Mouse (Mus musculus): ENCODE results near the gene Gm525. TPM values are rescaled to one million over a fixed set of nuclear protein-coding genes. Genes with fewer than 3 reads are reported as not detected.
"Not testable (repeated sequence)": the region's sequence is repeated elsewhere in the genome, so short reads cannot be mapped to it uniquely, and the experiment has no call there.

Gene Gm525
- polyA plus RNA-seq, 1 experiment from 2014 or later: not detected

DNA sequence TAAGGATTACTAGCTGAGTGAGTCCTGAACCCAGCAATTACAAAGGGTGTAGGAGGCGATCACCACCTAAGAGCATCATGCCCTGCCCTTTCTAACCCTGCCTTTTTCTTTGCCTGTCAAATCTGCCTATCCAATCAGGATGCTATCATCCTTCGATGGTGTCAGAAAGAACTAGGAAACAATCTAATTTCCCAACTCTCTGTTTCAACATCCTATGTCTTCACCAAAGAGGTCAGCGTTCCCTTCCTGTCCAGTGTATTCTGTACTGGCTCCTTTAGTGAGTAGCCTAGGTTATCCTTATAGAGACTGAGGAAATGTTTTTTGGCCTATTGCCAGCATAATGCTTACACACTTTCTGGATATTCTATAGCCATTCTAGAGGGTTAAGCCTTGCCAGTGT, 38.1 kb upstream of the Gm525 start:
- 81% methylated on average over 3 of the region's 3 CpGs for WGBS
- no peaks in the 10 kb centered on the region for H3K9me3 ChIP-seq (ENCODE audit: control insufficient read depth, low read length)
- H3K9ac ChIP-seq (ENCODE audit: low read depth, low read length): no peak overlapping the region
- H3K4me3 ChIP-seq (ENCODE audit: low read length): no peak overlapping the region
- H3K4me2 ChIP-seq (ENCODE audit: low read length): no peak overlapping the region
- H3K27me3 ChIP-seq (replicated peaks; ENCODE audit: control insufficient read depth, insufficient read depth, low read length): no peaks in the 10 kb centered on the region
- H3K36me3 ChIP-seq (ENCODE audit: control insufficient read depth, insufficient read depth, low read length): peaks cover 14% of the 10 kb centered on the region
- no peak overlapping the region for H3K27ac ChIP-seq (ENCODE audit: low read depth, low read length)
- no peak for ATAC-seq
- H3K4me1 ChIP-seq (ENCODE audit: control insufficient read depth, insufficient read depth, low read depth, low read length): no peaks in the 10 kb centered on the region

DNA sequence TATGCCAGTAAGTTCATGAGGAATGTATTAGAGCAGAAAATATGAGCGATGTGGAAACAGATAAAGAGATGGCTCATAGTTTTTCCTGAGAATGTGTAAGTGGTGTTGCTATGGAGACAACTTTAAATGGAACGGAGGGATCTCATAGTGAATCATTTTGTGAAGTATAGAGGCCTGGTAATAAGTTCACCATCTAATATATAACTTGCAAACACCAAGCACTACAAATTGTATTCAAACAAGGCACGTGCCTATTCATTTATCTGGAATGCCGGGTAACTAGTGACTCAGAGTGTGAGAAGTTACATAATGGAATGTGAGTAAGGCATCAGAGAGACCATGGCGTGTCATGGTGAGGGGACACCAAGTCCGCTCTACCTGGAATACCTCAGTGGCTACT, 35.1 kb upstream of the Gm525 start:
- H3K36me3 ChIP-seq (ENCODE audit: control insufficient read depth, insufficient read depth, low read length): peaks cover 27% of the 10 kb centered on the region
- H3K4me3 ChIP-seq (ENCODE audit: low read length): no peak overlapping the region
- WGBS: 86% methylated on average over 6 of the region's 6 CpGs
- no peaks in the 10 kb centered on the region for H3K9me3 ChIP-seq (ENCODE audit: control insufficient read depth, low read length)
- H3K4me1 ChIP-seq (ENCODE audit: control insufficient read depth, insufficient read depth, low read depth, low read length): no peaks in the 10 kb centered on the region
- H3K9ac ChIP-seq (ENCODE audit: low read depth, low read length): no peak overlapping the region
- H3K27me3 ChIP-seq (replicated peaks; ENCODE audit: control insufficient read depth, insufficient read depth, low read length): no peaks in the 10 kb centered on the region
- H3K27ac ChIP-seq (ENCODE audit: low read depth, low read length): no peak overlapping the region
- ATAC-seq: no peak
- H3K4me2 ChIP-seq (ENCODE audit: low read length): no peak overlapping the region

DNA sequence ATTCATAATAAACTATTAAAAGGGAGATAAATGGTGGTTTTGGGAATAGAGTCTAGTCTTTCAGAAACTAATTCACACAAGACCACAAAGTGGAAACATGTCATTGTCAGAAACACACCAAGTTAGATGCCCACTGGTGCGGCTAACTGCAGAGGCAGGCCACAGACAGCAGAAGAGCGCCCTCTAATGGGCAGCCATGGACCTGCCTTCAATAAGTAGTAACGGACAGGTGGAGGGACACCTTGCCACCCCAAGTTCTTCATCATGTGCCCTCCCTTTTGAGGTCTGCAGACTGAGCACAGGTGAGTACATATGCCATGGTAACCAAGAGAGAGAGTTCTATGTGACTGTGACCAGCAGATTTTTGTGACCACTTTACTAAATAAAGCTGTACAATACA, 34.3 kb upstream of the Gm525 start:
- no peaks in the 10 kb centered on the region for H3K27me3 ChIP-seq (replicated peaks; ENCODE audit: control insufficient read depth, insufficient read depth, low read length)
- H3K27ac ChIP-seq (ENCODE audit: low read depth, low read length): no peak overlapping the region
- H3K4me2 ChIP-seq (ENCODE audit: low read length): no peak overlapping the region
- H3K4me3 ChIP-seq (ENCODE audit: low read length): no peak overlapping the region
- H3K4me1 ChIP-seq (ENCODE audit: control insufficient read depth, insufficient read depth, low read depth, low read length): no peaks in the 10 kb centered on the region
- no peak overlapping the region for H3K9ac ChIP-seq (ENCODE audit: low read depth, low read length)
- 25% methylated on average over 3 of the region's 3 CpGs for WGBS
- H3K9me3 ChIP-seq (ENCODE audit: control insufficient read depth, low read length): no peaks in the 10 kb centered on the region
- peaks cover 26% of the 10 kb centered on the region for H3K36me3 ChIP-seq (ENCODE audit: control insufficient read depth, insufficient read depth, low read length)
- no peak for ATAC-seq

DNA sequence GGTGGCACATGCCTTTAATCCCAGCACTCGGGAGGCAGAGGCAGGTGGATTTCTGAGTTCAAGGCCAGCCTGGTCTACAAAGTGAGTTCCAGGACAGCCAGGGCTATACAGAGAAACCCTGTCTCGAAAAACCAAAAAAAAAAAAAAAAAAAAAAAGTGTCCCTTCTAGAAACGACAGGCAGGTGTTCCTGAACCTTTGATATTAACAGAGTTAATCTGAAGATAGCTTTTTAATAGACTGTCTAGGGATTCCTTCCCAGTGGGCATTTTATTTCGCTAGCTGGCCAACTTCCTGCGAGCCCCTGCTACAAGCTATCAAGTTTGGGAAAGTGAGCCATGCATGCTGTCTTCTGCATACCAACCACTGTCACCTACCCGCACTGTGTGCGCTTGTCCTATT, 32.6 kb upstream of the Gm525 start:
- not testable (repeated sequence) for H3K4me3 ChIP-seq (ENCODE audit: low read length); H3K27ac ChIP-seq (ENCODE audit: low read depth, low read length); H3K27me3 ChIP-seq (replicated peaks; ENCODE audit: control insufficient read depth, insufficient read depth, low read length); H3K4me1 ChIP-seq (ENCODE audit: control insufficient read depth, insufficient read depth, low read depth, low read length); H3K9me3 ChIP-seq (ENCODE audit: control insufficient read depth, low read length); ATAC-seq; H3K9ac ChIP-seq (ENCODE audit: low read depth, low read length); H3K4me2 ChIP-seq (ENCODE audit: low read length)
- H3K36me3 ChIP-seq (ENCODE audit: control insufficient read depth, insufficient read depth, low read length): peaks cover 42% of the 10 kb centered on the region
- WGBS: 93% methylated on average over 6 of the region's 7 CpGs

DNA sequence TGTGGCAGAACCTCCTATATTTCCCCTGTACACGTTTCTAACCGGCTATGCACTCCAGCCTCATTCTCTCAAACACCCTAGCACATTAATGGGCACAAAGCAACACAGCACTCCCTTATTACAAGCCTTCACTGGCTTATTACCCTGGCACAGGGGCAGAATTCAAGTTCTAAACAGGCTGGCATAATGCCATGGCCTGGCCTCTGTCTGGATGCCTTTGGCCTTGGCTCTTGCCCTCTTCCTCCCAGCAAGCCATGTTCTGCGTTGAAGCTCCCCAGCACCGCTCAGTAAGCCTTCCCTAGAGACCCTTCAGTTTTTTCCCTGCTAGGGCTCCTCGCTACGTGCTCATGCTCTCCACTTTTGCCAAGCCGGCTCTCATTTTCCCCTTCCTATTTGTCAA, 30.6 kb upstream of the Gm525 start:
- H3K27ac ChIP-seq (ENCODE audit: low read depth, low read length): no peak overlapping the region
- peaks cover 2% of the 10 kb centered on the region; the same call in 1 of the 2 replicates for H3K9me3 ChIP-seq (ENCODE audit: control insufficient read depth, low read length)
- H3K27me3 ChIP-seq (replicated peaks; ENCODE audit: control insufficient read depth, insufficient read depth, low read length): no peaks in the 10 kb centered on the region
- H3K9ac ChIP-seq (ENCODE audit: low read depth, low read length): no peak overlapping the region
- ATAC-seq: no peak
- no peak overlapping the region for H3K4me2 ChIP-seq (ENCODE audit: low read length)
- WGBS: 85% methylated on average over 7 of the region's 7 CpGs
- no peak overlapping the region for H3K4me3 ChIP-seq (ENCODE audit: low read length)
- H3K36me3 ChIP-seq (ENCODE audit: control insufficient read depth, insufficient read depth, low read length): peaks cover 49% of the 10 kb centered on the region
- H3K4me1 ChIP-seq (ENCODE audit: control insufficient read depth, insufficient read depth, low read depth, low read length): no peaks in the 10 kb centered on the region

DNA sequence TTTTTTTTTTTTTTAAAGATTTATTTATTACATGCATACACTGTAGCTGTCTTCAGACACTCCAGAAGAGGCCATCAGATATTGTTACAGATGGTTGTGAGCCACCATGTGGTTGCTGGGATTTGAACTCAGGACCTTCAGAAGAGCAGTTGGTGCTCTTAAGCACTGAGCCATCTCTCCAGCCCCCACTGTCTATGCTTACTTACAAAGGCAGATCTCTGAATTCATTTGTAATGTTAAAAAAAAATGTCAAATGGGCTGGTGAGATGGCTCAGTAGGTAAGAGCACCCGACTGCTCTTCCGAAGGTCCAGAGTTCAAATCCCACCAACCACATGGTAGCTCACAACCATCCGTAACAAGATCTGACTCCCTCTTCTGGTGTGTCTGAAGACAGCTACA, 28.1 kb upstream of the Gm525 start:
- ATAC-seq; H3K4me3 ChIP-seq (ENCODE audit: low read length); H3K9me3 ChIP-seq (ENCODE audit: control insufficient read depth, low read length); H3K27ac ChIP-seq (ENCODE audit: low read depth, low read length); H3K4me1 ChIP-seq (ENCODE audit: control insufficient read depth, insufficient read depth, low read depth, low read length); H3K27me3 ChIP-seq (replicated peaks; ENCODE audit: control insufficient read depth, insufficient read depth, low read length); H3K4me2 ChIP-seq (ENCODE audit: low read length); H3K9ac ChIP-seq (ENCODE audit: low read depth, low read length): not testable (repeated sequence)
- peaks cover 44% of the 10 kb centered on the region for H3K36me3 ChIP-seq (ENCODE audit: control insufficient read depth, insufficient read depth, low read length)
- 98% methylated on average over 3 of the region's 3 CpGs for WGBS

DNA sequence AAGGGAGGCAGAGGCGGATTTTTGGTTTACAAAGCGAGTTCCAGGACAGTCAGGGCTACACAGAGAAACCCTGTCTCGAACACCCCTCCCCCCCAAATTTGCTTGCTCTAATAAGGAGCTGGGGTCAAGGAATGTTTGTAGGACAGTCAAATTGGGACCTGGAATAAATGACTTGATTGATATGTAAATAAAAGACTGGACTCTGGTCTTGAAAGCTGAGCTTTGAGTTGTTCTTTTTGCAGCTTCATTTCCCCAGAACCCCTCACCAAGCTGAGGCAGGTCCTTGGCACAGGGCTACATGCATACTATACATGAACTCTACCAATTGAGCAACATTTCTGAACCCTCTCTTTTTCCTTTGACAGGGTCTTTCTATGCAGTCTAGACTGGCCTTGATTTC, 27.6 kb upstream of the Gm525 start:
- no peak for ATAC-seq
- Histone ChIP-seq H3K4me1 (ENCODE audit: control insufficient read depth, insufficient read depth, low read depth, low read length) (no peaks in the 10 kb centered on the region), H3K36me3 (ENCODE audit: control insufficient read depth, insufficient read depth, low read length) (peaks cover 44% of the 10 kb centered on the region), H3K9ac (ENCODE audit: low read depth, low read length) (no peak overlapping the region), H3K4me3 (ENCODE audit: low read length) (no peak overlapping the region), H3K27me3 (replicated peaks; ENCODE audit: control insufficient read depth, insufficient read depth, low read length) (no peaks in the 10 kb centered on the region), H3K9me3 (ENCODE audit: control insufficient read depth, low read length) (peaks cover 2% of the 10 kb centered on the region; the same call in 1 of the 2 replicates), H3K27ac (ENCODE audit: low read depth, low read length) (no peak overlapping the region), H3K4me2 (ENCODE audit: low read length) (no peak overlapping the region)
- WGBS: 91% methylated on average over 3 of the region's 3 CpGs

DNA sequence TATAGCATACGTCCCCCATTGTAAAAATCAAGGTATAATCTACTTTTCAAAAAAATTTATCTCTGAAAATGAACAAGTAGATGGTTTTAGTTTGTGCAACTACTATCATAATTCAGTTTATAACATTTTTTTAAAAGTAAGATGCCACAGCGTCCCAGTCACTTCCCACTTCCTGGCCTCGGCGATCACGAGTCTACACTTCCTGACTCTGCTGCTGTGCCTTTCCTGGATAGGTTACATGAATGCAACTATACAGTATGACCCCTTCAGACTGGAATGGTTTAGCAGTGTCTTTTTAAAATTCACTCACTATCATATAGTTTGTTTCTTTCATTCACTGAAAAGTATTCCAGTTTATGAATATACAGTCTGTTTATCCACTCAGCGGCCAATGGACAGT, 21.9 kb upstream of the Gm525 start:
- Histone ChIP-seq H3K4me3 (ENCODE audit: low read length) (no peak overlapping the region), H3K27ac (ENCODE audit: low read depth, low read length) (no peak overlapping the region), H3K9me3 (ENCODE audit: control insufficient read depth, low read length) (no peaks in the 10 kb centered on the region), H3K36me3 (ENCODE audit: control insufficient read depth, insufficient read depth, low read length) (peaks cover 27% of the 10 kb centered on the region), H3K4me1 (ENCODE audit: control insufficient read depth, insufficient read depth, low read depth, low read length) (no peaks in the 10 kb centered on the region; the same call in 1 of the 2 replicates), H3K27me3 (replicated peaks; ENCODE audit: control insufficient read depth, insufficient read depth, low read length) (no peaks in the 10 kb centered on the region), H3K9ac (ENCODE audit: low read depth, low read length) (no peak overlapping the region), H3K4me2 (ENCODE audit: low read length) (no peak overlapping the region)
- no peak for ATAC-seq
- 93% methylated on average over 6 of the region's 6 CpGs for WGBS

DNA sequence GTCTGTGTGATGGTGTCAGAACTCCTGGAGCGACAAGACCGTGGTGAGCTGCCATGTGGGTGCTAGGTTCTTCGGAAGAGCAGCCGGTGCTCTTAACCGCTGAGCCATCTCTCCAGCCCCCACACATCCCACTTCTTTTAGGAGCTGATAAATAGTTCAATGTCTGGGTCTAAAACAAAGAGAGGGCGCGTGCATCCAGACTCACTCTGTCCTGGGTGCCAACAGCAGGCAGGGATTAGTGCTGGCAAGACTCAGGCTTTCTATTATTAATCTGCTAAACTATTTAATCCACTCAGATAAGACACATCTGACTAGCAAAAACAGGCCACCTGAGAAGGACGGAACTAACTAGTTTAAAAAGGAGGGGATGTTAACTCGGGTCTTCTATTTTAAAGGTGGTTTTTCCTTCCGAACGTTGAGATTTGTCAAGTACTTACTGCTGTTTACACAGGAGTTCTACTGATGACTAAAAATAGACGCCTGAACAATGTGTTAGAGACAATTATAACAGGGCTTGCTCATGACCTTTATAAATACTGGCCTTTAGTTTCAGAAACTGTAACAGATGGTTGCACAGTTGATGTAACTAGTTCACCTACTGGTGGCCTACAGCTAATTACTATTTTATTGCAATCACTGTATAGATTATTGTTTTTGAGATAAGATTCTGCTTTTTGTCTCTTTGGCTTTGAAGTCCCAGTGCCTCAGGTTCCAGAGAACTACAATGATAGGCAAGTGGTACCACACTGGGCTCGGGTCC, 17.5 kb upstream of the Gm525 start:
- no peaks in the 10 kb centered on the region for H3K27me3 ChIP-seq (replicated peaks; ENCODE audit: control insufficient read depth, insufficient read depth, low read length)
- no peak overlapping the region for H3K27ac ChIP-seq (ENCODE audit: low read depth, low read length)
- no peak for ATAC-seq
- 83% methylated on average over 13 of the region's 13 CpGs for WGBS
- H3K4me1 ChIP-seq (ENCODE audit: control insufficient read depth, insufficient read depth, low read depth, low read length): peaks cover 19% of the 10 kb centered on the region
- no peaks in the 10 kb centered on the region for H3K9me3 ChIP-seq (ENCODE audit: control insufficient read depth, low read length)
- H3K36me3 ChIP-seq (ENCODE audit: control insufficient read depth, insufficient read depth, low read length): peaks cover 14% of the 10 kb centered on the region
- no peak overlapping the region for H3K9ac ChIP-seq (ENCODE audit: low read depth, low read length)
- H3K4me2 ChIP-seq (ENCODE audit: low read length): no peak overlapping the region
- no peak overlapping the region for H3K4me3 ChIP-seq (ENCODE audit: low read length)

Measured in hindbrain, embryonic 16.5 days (tissue).